Mouse (Mus musculus) embryonic facial prominence, embryonic 10.5 days (tissue): ENCODE measurements at regions not wholly inside any gene's neighbourhood (a gene's known extent, or its start where the extent isn't known, plus 50 kb on each side); places are given as distances from the start of the nearest gene placed in this dataset.

Experiments
- DNase-seq: peaks from one replicate; pipeline ENCODE4 v3.0.0-alpha.2; 2017; ENCODE audit warnings: low spot score
- H3K27ac ChIP-seq: fragments of 300-500 bp; sonication (generic); replicated peaks from 2 replicates; pipeline ENCODE4 v1.5.1; 2016; ENCODE audit warnings: mild to moderate bottlenecking
- H3K27me3 ChIP-seq: fragments of 300-500 bp; sonication (generic); replicated peaks from 2 replicates; pipeline ENCODE4 v1.6.1; 2016; ENCODE audit warnings: low read depth, mild to moderate bottlenecking; ENCODE audit not compliant: poor library complexity, severe bottlenecking
- H3K36me3 ChIP-seq: fragments of 300-500 bp; sonication (generic); replicated peaks from 2 replicates; pipeline ENCODE4 v1.6.1; 2016; ENCODE audit warnings: mild to moderate bottlenecking, moderate library complexity
- H3K4me1 ChIP-seq: fragments of 300-500 bp; sonication (generic); 2 replicates; pipeline ENCODE4 v1.6.1; 2016
- H3K4me3 ChIP-seq: fragments of 300-500 bp; sonication (generic); 2 replicates; pipeline ENCODE4 v1.5.1; 2016; ENCODE audit warnings: mild to moderate bottlenecking, moderate library complexity
- H3K9me3 ChIP-seq: fragments of 300-500 bp; sonication (generic); 2 replicates; pipeline ENCODE4 v1.6.1; 2016; ENCODE audit warnings: mild to moderate bottlenecking
- WGBS: fragments of 180-500 bp; shearing (Covaris S2); methylation state at CpG from one replicate; pipeline ENCODE4 v1.1.7; 2016; 5-methylcytosine and 5-hydroxymethylcytosine counted together

DNA sequence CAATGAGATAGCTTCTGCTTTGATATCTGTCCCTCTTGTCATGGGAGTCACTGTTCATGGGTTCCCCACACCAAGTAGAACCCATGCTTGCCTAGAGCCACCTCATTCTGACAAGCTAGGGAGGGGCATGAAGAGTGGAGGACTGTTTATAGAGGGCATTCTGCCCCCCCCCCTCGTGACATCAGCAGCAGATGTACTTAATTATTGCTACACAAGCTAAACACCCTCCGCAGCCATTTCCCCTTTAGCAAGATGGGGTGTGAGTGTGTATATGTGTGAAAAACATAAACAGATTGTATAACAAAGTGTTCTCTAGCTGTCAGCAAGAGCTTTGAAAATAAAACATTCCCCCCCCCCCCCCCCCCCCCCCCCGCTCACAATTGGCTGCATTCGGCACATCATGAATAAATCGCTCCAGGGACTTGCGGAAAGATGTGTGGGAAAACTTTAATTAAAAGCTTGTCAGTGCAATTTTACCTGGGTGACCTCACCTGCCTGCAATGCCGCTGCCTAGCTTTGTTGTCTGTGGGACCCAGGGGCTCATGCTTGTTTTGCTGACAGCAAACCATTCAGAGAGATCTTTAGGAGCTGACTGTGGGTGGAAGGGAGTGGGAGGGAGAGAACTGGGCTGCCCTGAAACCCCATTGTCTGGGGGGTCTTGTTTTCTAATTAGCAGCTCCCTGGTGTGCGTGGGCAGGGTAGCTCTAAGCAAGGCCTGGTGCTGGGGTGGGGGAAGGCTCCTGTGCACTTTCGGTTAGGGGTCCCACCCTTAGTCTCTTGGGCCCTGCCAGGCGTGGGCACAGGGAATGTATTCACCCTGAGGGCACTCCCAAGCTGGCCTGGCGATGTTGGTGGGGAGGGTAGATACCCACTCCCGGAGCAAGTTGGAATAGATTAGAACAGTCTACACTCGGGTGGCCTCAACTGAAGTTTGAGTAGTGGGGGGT lies 63.4 kb downstream of the Irx2 start:
- Histone ChIP-seq H3K27ac (no peak overlapping the region; the same call in 1 of the 2 replicates), H3K27me3 (no peaks in the 10 kb centered on the region), H3K4me3 (no peak overlapping the region), H3K36me3 (no peaks in the 10 kb centered on the region), H3K4me1 (peaks cover 7% of the 10 kb centered on the region), H3K9me3 (no peaks in the 10 kb centered on the region)
- peak; percentile 28 for DNase-seq
- WGBS: 47% methylated on average over 13 of the region's 13 CpGs

DNA sequence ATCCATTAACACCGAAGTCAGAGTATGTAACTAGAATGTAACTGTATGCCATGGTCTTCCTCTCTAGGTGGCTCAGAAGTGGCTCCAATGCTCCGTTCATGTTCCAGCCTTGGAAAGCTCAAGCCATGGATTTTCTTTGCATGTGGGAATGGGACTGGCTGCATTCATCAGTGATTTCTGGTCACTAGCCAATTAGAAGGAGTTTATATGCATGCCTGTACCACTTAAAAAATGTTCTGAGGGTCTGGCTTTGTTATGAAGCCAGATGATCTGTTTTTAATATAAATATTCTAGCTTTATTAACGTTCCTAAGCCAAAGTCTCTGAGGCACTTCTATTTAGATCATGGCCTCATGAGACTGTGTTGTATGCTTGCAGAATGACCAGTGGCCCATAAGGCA lies 78.8 kb downstream of the Irx2 start:
- Histone ChIP-seq H3K4me1 (peaks cover 8% of the 10 kb centered on the region; the same call in 1 of the 2 replicates), H3K27me3 (no peaks in the 10 kb centered on the region), H3K27ac (no peak overlapping the region), H3K36me3 (no peaks in the 10 kb centered on the region), H3K4me3 (no peak overlapping the region), H3K9me3 (no peaks in the 10 kb centered on the region)
- DNase-seq: no peak
- 87% methylated on average over 3 of the region's 3 CpGs for WGBS

DNA sequence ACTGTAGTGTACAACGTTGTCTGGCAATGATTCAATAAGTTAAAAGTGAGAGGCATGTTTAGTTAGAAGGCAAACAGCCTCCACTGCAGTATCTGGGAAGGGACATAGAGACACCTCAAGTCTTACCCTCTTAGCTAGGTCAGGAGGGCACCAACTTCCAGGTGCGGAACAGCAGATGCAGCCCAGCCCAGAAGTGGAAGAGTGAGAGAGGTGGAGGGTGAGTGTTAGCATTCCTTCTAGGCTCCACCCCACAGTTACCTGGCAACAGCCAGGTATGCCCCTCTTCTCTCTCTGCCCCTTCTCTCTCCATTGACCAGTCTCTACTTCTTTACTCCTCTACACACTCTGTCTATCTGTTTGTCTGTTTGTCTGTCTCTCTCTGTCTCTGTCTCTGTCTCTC lies 80.1 kb downstream of the Irx2 start:
- Histone ChIP-seq H3K9me3 (no peaks in the 10 kb centered on the region), H3K36me3 (no peaks in the 10 kb centered on the region), H3K4me1 (peaks cover 8% of the 10 kb centered on the region; the same call in 1 of the 2 replicates), H3K27me3 (no peaks in the 10 kb centered on the region), H3K27ac (no peak overlapping the region), H3K4me3 (no peak overlapping the region)
- WGBS: 80% methylated on average over 2 of the region's 2 CpGs
- DNase-seq: no peak

DNA sequence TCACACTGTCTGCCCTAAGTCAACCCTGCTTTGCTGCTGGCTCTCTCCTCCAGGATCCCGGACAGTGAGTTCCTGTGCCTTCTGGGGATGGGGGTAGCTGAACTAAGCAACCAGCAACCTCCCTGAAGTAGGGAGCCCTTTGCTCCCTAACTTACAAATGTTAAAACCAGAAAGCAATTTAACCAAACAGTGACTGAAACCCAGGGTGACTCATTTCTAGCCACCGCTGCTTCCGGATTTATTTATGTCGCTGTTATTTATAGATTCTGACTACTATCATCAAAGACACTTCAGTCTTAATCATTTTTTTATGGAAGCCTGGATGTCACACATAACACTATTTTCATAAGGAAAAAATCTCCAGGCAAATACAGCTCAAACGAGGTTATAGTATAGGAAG lies 81.4 kb downstream of the Irx2 start:
- H3K36me3 ChIP-seq: no peaks in the 10 kb centered on the region

DNA sequence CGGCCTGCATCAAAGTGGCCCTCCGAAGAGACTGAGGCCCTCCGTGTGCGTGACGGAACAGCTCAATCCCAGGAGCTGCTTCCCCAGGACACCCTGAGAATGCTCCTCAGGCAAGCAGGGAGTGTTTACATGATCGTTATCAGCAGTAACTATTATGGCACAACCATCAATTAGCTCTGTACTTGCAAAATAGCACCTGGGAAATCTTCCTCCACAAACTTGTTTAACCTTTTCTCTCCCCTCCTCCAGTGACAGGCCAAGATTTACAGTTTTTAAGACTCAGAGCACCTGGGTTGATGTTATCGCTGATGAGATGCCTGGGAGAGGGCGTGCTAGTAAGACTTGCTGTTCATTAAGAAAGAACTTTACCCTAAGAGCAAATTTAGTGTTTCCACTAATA lies 82.5 kb downstream of the Irx2 start:
- no peak for DNase-seq
- Histone ChIP-seq H3K27me3 (no peaks in the 10 kb centered on the region), H3K4me3 (no peak overlapping the region), H3K4me1 (peaks cover 18% of the 10 kb centered on the region), H3K36me3 (no peaks in the 10 kb centered on the region), H3K27ac (no peak overlapping the region), H3K9me3 (no peaks in the 10 kb centered on the region)
- 62% methylated on average over 8 of the region's 8 CpGs for WGBS

More for the DNA sequence above, 81.4 kb downstream of the Irx2 start:
- no peak for DNase-seq
- Histone ChIP-seq H3K27me3 (no peaks in the 10 kb centered on the region), H3K4me3 (no peak overlapping the region), H3K4me1 (peaks cover 11% of the 10 kb centered on the region), H3K9me3 (no peaks in the 10 kb centered on the region), H3K27ac (no peak overlapping the region)
- WGBS: 80% methylated on average over 5 of the region's 5 CpGs

DNA sequence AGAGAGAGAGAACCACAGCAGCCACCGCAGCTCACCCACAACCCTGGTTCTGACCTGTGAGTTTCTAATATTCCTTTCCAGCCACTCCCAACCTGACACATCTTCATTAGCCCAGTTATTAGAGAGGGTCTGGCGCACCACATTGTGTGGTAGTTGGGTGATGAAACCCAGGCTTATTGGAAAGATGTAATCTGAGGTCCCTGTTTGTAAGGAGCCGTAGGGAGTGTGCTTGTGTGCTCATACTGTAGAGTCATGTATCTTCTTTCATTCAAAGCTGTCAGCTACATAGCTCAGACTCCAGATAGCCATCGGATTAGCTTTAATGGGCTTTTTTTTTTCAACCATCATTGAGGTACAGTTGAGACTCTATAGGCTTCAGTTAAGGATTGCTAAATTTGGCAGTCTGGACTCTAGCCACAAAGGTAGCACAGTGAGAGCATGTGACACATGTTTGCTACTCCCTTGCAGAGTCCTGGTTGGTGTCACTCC lies 83.3 kb downstream of the Irx2 start:
- 81% methylated on average over 4 of the region's 4 CpGs for WGBS

DNA sequence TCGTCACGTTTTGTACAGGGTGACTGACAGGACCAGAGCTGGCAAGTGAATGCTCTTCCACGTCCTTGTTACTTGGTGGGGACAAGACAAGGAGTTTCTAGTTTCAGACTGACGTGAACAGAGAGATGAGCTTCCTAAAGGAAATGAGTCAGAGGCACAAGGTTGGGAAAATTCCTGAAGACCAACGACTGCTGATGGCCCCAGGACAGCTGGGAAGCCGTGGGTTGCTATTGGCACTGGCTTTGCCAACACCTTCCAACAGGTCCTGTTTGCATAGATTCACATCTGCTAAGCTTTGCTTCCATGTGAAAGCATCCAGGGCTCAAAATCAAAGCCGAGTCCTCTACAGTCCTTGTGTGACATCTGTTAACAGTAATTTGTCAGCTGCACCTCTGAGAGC lies 86.2 kb downstream of the Irx2 start:
- Histone ChIP-seq H3K9me3 (no peaks in the 10 kb centered on the region), H3K4me3 (no peak overlapping the region), H3K36me3 (no peaks in the 10 kb centered on the region), H3K27me3 (no peaks in the 10 kb centered on the region), H3K4me1 (peaks cover 15% of the 10 kb centered on the region), H3K27ac (no peak overlapping the region)
- DNase-seq: no peak
- 65% methylated on average over 7 of the region's 7 CpGs for WGBS

More for the DNA sequence above, 83.3 kb downstream of the Irx2 start:
- Histone ChIP-seq H3K4me3 (no peak overlapping the region), H3K27me3 (no peaks in the 10 kb centered on the region), H3K36me3 (no peaks in the 10 kb centered on the region), H3K27ac (no peak overlapping the region), H3K9me3 (no peaks in the 10 kb centered on the region), H3K4me1 (peaks cover 20% of the 10 kb centered on the region)
- DNase-seq: no peak

DNA sequence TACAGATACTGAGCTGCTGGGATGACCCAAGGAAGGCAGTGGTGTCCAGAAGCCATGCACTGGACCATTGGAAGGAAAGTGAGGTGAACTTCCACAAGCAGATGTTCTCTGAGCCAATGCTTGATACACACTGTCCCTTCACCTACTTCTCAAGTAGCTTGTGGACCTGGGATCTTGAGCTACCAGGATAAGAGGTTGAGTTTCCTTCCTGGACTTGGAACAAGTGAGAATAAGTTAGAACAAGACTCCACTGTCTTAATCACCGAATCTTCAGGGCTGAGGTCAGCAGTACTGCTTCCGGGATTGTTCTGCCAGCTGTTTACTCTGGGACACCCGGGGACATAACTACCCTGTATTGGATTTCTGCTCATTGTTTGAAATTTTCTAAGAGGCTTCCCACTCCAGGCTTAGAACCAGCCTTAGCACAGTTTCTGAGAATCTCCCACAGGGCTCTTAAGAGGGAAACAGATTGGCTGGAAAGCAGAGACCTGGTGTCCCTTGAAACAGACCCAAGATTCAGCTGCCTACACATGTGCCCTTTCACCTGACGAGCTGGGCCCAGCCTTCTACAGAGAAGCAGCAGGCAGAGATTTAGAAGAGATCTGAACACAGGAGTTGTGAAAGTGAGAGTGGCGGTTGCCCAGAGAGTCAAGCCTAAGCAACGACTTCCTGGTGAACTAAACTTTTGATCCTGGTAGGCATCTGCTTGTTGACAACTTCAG lies 87.5 kb downstream of the Irx2 start:
- Histone ChIP-seq H3K4me1 (peaks cover 13% of the 10 kb centered on the region), H3K36me3 (no peaks in the 10 kb centered on the region), H3K27me3 (no peaks in the 10 kb centered on the region), H3K4me3 (no peak overlapping the region), H3K27ac (no peak overlapping the region), H3K9me3 (no peaks in the 10 kb centered on the region)
- no peak for DNase-seq
- 61% methylated on average over 6 of the region's 6 CpGs for WGBS

DNA sequence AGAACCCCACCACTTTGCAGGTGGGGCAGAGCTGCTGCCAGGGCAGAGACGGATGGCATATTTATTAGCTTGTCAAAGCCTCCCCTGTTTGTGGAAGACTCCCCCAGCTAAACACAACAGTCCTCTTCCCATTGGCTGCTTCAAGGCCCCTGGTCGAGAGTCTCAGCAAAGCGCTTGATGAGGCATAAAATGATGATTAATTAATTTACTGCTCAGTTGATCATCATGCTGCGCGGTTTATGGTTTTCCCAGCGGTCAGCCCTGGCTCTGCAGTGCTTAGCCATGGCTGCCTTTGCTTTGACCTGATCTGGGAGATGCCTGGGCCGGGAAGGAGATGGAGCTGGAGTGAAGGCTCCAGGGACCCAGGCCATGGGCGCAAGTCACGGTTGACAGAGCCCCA lies 98.5 kb downstream of the Irx2 start:
- H3K27me3 ChIP-seq: no peaks in the 10 kb centered on the region
- 74% methylated on average over 9 of the region's 9 CpGs for WGBS
- DNase-seq: no peak
- no peak overlapping the region for H3K4me3 ChIP-seq
- peaks cover 6% of the 10 kb centered on the region; the same call in 1 of the 2 replicates for H3K4me1 ChIP-seq
- H3K9me3 ChIP-seq: no peaks in the 10 kb centered on the region
- H3K27ac ChIP-seq: no peak overlapping the region
- no peaks in the 10 kb centered on the region for H3K36me3 ChIP-seq

DNA sequence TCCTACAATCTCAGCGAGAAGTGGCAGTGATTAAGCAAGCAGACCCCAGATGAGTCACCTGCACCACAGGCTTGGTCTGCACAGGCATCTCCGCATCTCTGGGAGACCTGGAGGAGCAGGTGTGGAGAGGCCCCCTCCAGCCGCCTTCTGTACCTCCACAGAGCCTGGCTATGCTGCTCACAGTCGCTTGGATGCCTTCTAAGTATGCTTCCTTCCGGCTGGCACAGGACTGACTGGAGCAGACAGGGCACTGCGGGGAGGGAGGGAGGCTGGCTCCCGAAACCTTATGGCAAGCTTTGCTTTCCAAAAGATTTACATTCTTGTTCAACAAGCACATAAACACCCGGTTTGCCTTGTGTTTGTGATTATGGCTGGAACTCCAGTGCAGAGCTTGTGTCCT lies 107.3 kb downstream of the Irx2 start:
- Histone ChIP-seq H3K36me3 (no peaks in the 10 kb centered on the region), H3K27me3 (no peaks in the 10 kb centered on the region), H3K9me3 (no peaks in the 10 kb centered on the region), H3K4me1 (no peaks in the 10 kb centered on the region), H3K4me3 (no peak overlapping the region), H3K27ac (no peak overlapping the region)
- WGBS: 88% methylated on average over 8 of the region's 8 CpGs
- no peak for DNase-seq

DNA sequence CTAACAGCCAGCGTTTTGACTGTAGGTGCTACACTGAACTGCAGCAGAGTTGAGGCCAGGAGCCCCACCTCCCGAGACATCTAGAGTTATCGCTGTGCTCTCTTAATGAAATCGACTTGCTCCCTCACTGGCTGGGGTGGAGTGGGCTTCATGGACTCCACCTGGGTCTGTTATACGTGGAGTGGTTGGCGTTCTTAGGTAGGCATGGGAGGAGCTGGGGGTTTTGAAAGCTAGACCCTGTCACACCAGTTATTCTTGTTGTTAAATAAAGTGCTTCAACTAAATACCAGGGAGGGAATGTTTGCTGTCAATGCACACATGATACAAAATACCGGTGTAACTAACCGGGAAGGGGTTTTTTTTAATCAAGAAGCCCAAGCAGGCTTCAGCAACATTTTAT lies 108.4 kb downstream of the Irx2 start:
- no peak for DNase-seq
- 80% methylated on average over 8 of the region's 8 CpGs for WGBS
- Histone ChIP-seq H3K4me3 (no peak overlapping the region), H3K4me1 (no peaks in the 10 kb centered on the region), H3K27ac (no peak overlapping the region), H3K27me3 (no peaks in the 10 kb centered on the region), H3K36me3 (no peaks in the 10 kb centered on the region), H3K9me3 (no peaks in the 10 kb centered on the region)

DNA sequence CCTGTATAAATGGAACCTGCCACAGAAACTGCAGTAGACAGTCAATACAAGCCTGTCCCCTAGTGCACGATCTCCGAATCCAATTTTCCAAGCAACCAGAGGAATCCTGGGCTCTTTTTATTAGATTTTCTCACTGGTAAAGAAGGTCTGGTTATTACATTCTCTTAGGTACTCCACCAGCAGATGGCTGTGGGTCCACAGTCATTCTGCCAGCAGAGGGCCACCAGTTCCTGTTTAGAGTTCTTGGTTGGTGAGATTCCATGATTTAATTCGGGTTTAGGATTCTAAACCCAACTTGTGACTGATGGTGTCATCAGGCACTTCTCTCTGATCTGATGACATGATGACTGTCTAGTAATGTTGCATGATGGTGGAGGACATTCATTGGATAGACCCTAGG lies 118.6 kb downstream of the Irx2 start:
- Histone ChIP-seq H3K9me3 (no peaks in the 10 kb centered on the region), H3K27ac (no peak overlapping the region), H3K36me3 (no peaks in the 10 kb centered on the region), H3K4me3 (no peak overlapping the region), H3K27me3 (no peaks in the 10 kb centered on the region), H3K4me1 (no peaks in the 10 kb centered on the region)
- 80% methylated on average over 3 of the region's 3 CpGs for WGBS
- no peak for DNase-seq

DNA sequence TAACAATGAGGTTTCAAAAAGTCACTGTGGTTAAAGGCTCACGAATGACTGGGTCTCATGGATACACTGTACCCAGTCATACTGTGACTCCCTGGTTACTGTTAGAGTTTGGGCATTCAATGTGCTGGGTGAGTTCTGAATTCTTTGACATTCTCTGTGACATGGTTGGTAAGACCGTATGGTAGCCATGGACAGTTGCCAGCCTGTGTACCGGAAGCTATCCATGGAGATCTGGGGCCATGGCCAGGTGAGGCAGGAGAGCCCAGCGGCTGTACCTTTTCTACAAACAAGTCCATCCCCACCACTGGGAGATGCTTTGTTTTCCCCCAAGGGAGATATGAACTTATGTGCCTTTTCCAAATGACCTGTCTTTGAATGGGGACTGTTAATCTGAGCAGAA lies 126.4 kb downstream of the Irx2 start:
- WGBS: 92% methylated on average over 4 of the region's 4 CpGs
- no peak overlapping the region for H3K27ac ChIP-seq
- H3K9me3 ChIP-seq: no peaks in the 10 kb centered on the region
- no peaks in the 10 kb centered on the region for H3K27me3 ChIP-seq
- DNase-seq: no peak
- H3K36me3 ChIP-seq: no peaks in the 10 kb centered on the region
- no peak overlapping the region for H3K4me3 ChIP-seq
- no peaks in the 10 kb centered on the region for H3K4me1 ChIP-seq
